Mouse (Mus musculus): Measurements from ENCODE around the gene Gtf2ird2. TPM values are rescaled to one million over a fixed set of nuclear protein-coding genes. Genes with fewer than 3 reads are reported as not detected.

The Gtf2ird2 gene
- polyA plus RNA-seq (2015; fragmentation: Nextera tagmentation; extraction: Ambion mirVana), result 8.1 and 8.3 TPM in 2 replicates

DNA sequence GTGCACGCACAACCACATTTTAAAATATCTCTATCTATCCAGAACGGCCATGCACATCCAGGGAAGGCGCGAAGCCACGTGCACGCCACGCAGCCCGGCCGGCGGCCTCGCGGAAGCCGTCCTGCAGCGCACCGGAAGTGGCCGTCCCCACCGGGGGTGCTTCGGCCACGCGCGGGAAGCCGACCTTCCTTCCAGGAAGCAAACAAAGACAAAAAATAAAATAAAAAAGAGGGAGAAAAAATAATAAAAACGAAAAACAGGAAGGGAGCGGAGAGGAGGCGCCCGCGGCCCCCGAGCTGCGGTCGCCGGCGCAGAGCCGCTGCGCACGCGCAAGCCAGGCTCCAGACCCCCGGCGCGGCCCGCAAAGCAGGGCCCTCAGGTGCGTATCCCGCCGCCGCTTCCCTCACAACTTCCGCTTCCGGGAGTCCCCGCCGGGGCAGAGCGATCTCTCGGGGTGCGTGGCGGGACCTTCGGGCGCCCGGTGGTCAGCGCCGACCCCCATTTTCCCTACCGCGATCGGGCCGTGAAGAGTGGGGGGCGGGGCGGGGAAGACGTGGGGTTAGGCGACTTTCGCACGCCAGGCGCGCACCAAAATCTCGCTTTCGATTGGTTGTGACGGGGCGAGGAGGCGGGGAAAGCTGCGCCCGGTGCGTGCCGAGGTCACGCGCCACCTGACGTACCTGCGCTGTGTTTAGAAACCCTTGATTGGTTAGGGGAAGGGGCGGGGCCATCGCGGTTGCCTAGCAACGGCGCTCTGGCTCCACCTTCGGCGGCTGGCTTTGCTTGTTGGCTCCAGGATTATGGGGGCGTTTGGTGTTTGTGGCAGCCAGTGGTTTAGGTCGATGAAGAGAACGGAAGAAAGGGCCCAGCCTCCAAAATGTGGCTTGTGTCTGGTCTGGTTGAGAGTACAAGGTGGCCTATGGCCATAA is at the start of gene Gtf2ird2:
TSS of gene Gtf2ird2 (plus strand) at position 140 of the 929 bp plus-strand sequence.
- no peaks in the 10 kb centered on the region for H3K27me3 ChIP-seq (replicated peaks)
- peak within 1 kb of the TSS; percentile 81 for H3K4me2 ChIP-seq (replicated peaks)
- peak; percentile 97 for ATAC-seq
- H3K9ac ChIP-seq, result peak within 1 kb of the TSS; percentile 79
- under 1% methylated on average over 92 of the region's 92 CpGs for WGBS
- peak within 1 kb of the TSS; percentile 95 for H3K27ac ChIP-seq
- no peaks in the 10 kb centered on the region for H3K9me3 ChIP-seq
- peaks cover 8% of the 10 kb centered on the region for H3K4me1 ChIP-seq (replicated peaks)
- peak within 1 kb of the TSS; percentile 73 for H3K4me3 ChIP-seq (replicated peaks)
- H3K36me3 ChIP-seq, result no peaks in the 10 kb centered on the region

GRCm38 (mm10) chr5:134136022-134136421 is 47.8 kb upstream of the Gtf2ird2 start:
- ATAC-seq, result no peak
- H3K9me3 ChIP-seq, result no peaks in the 10 kb centered on the region
- H3K36me3 ChIP-seq, result 0 out of 2 replicates have a peak, but pooled peaks cover 3% of the 10 kb centered on the region
- H3K4me3 ChIP-seq (replicated peaks), result no peak overlapping the region
- no peaks in the 10 kb centered on the region for H3K27me3 ChIP-seq (replicated peaks)
- 90% methylated on average over 12 of the region's 12 CpGs for WGBS
- no peak overlapping the region for H3K9ac ChIP-seq
- no peaks in the 10 kb centered on the region for H3K4me1 ChIP-seq (replicated peaks)
- no peak overlapping the region for H3K27ac ChIP-seq
- no peak overlapping the region for H3K4me2 ChIP-seq (replicated peaks)

GRCm38 (mm10) chr5:134137933-134138332 is 45.9 kb upstream of the Gtf2ird2 start:
- no peak for ATAC-seq
- Histone ChIP-seq H3K36me3 (0 out of 2 replicates have a peak, but pooled peaks cover 3% of the 10 kb centered on the region), H3K9me3 (no peaks in the 10 kb centered on the region), H3K27ac (no peak overlapping the region), H3K9ac (no peak overlapping the region), H3K4me3 (replicated peaks) (no peak overlapping the region), H3K4me1 (replicated peaks) (no peaks in the 10 kb centered on the region), H3K27me3 (replicated peaks) (no peaks in the 10 kb centered on the region), H3K4me2 (replicated peaks) (no peak overlapping the region)
- WGBS, result 86% methylated on average over 5 of the region's 5 CpGs

DNA sequence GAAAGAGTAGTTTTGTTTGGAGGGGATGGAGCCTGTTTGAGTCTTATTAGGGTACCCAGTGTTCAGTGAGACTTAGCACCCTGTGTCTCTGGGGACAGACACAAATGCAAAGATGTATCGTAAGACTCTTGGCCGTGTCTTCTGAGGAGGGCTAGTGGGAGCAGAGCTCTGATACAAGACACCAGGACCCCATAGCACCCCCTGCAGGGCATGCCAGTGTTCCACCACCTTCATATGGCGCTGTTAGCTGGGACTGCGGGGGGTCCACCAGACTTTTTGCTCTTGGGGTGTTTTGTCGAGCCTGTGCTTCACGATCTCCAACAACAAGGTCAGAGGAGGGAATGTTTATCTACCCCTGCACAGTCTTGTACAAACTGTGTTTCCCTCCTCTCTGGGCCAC is 44.4 kb upstream of the Gtf2ird2 start:
- no peak overlapping the region for H3K4me3 ChIP-seq (replicated peaks)
- no peak overlapping the region for H3K27ac ChIP-seq
- H3K9me3 ChIP-seq, result no peaks in the 10 kb centered on the region
- H3K36me3 ChIP-seq, result 0 out of 2 replicates have a peak, but pooled peaks cover 3% of the 10 kb centered on the region
- H3K27me3 ChIP-seq (replicated peaks), result no peaks in the 10 kb centered on the region
- no peak for ATAC-seq
- WGBS, result 85% methylated on average over 6 of the region's 6 CpGs
- H3K4me1 ChIP-seq (replicated peaks), result no peaks in the 10 kb centered on the region
- H3K4me2 ChIP-seq (replicated peaks), result no peak overlapping the region
- H3K9ac ChIP-seq, result no peak overlapping the region

- Histone ChIP-seq H3K4me2 (replicated peaks) (no peak overlapping the region), H3K27me3 (replicated peaks) (no peaks in the 10 kb centered on the region), H3K27ac (no peak overlapping the region), H3K36me3 (0 out of 2 replicates have a peak, but pooled peaks cover 3% of the 10 kb centered on the region), H3K4me1 (replicated peaks) (no peaks in the 10 kb centered on the region), H3K4me3 (replicated peaks) (no peak overlapping the region), H3K9me3 (no peaks in the 10 kb centered on the region), H3K9ac (no peak overlapping the region)
- ATAC-seq, result no peak
- 75% methylated on average over 7 of the region's 7 CpGs for WGBS
Observed at GRCm38 (mm10) chr5:134141236-134141635, 42.6 kb upstream of the Gtf2ird2 start.

DNA sequence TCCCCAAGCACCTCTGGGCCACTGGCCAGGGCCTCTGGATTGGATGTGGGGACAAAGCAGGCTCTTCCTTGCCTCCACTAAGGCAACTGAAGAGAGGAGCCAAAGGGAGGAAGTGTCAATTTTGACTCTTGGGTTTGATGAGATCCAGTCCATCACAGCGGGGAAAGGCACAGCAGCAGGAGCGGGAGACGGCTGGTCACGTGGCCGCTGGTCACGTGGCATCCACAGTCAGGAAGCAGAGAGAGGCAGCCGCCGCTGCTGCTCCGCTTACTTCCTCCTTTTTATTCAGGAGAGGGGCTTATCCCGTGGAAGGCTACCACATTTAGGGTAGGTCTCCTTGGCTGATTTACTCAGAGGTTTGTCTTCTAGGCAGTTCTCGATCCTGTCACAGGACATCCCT is 41.4 kb upstream of the Gtf2ird2 start:
- no peaks in the 10 kb centered on the region for H3K9me3 ChIP-seq
- no peak overlapping the region for H3K4me3 ChIP-seq (replicated peaks)
- 0 out of 2 replicates have a peak, but pooled peaks cover 3% of the 10 kb centered on the region for H3K36me3 ChIP-seq
- no peak for ATAC-seq
- no peaks in the 10 kb centered on the region for H3K4me1 ChIP-seq (replicated peaks)
- 84% methylated on average over 11 of the region's 11 CpGs for WGBS
- no peak overlapping the region for H3K27ac ChIP-seq
- H3K9ac ChIP-seq, result no peak overlapping the region
- no peaks in the 10 kb centered on the region for H3K27me3 ChIP-seq (replicated peaks)
- no peak overlapping the region for H3K4me2 ChIP-seq (replicated peaks)

DNA sequence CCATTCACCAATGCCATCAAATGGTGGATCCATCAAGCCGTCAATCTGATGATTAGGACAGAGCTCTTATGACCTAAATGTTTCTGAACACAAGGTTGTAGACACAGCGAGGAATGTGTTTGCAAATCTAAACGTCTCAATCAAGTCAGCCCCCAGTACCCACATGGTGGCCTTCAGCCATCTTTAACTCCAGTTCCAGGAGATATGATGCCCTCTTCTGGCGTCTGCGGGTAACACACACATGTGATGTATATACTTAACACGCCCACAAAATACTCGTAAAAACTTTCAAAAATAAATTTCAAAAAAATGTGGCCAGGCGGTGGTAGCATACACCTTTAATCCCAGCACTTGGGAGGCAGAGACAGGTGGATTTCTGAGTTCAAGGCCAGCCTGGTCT is 38.8 kb upstream of the Gtf2ird2 start:
- 93% methylated on average over 8 of the region's 8 CpGs for WGBS
- Histone ChIP-seq H3K36me3 (0 out of 2 replicates have a peak, but pooled peaks cover 3% of the 10 kb centered on the region), H3K9me3 (no peaks in the 10 kb centered on the region), H3K4me1 (replicated peaks) (no peaks in the 10 kb centered on the region), H3K27ac (no peak overlapping the region), H3K9ac (no peak overlapping the region), H3K4me2 (replicated peaks) (no peak overlapping the region), H3K27me3 (replicated peaks) (no peaks in the 10 kb centered on the region), H3K4me3 (replicated peaks) (no peak overlapping the region)
- no peak for ATAC-seq

DNA sequence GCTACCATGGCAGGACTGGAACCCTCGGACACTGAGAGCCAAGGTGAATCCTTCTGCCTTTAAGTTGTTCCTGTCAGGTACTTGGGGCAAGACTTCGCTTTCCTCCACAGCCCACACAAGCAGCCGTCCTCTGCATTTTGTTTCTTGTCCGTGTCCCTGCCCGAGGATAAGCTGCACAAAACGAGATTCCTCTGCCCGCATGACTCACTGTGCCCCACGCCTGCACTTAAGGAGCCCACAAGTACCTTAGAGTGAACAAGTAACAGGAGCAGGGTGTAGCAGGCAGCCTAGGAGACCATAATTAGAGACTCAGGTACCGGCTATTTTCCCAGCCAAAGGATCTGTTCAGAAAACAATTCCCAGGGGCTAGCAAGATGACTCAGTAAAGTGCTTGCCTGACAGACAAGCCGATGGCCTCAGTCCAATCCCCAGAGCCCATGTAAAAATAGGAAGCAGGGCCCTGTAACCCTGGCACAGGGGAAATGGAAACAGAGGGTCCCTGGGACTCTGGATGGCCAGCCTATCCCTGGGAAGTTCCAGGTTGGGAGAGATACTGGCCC is 36.5 kb upstream of the Gtf2ird2 start:
- H3K27me3 ChIP-seq (replicated peaks), result no peaks in the 10 kb centered on the region
- no peak overlapping the region for H3K4me3 ChIP-seq (replicated peaks)
- ATAC-seq, result no peak
- peaks cover 15% of the 10 kb centered on the region; the same call in 1 of the 2 replicates for H3K36me3 ChIP-seq
- WGBS, result 88% methylated on average over 10 of the region's 10 CpGs
- no peaks in the 10 kb centered on the region for H3K9me3 ChIP-seq
- H3K9ac ChIP-seq, result no peak overlapping the region
- no peak overlapping the region for H3K4me2 ChIP-seq (replicated peaks)
- H3K4me1 ChIP-seq (replicated peaks), result no peaks in the 10 kb centered on the region
- H3K27ac ChIP-seq, result no peak overlapping the region

DNA sequence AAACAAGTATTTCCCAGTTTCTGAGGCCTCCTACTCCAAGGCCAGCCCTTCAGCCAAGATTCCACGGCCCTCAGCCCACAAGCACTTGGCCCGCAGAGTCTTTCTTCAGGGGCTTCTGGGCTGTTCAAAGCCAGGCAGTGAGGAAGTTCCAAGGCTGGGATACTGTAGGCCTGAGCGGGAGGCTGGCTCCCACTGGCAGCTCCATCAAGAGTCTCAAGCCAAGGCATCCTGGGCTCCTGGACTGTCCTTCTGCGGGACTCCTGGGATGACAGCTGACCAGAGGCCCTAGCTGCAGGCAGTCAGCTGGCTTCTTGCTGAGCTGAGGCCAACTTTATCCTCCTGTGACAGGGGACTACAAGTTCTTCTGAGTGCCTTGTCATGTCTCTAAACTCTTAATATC is 35.7 kb upstream of the Gtf2ird2 start:
- Histone ChIP-seq H3K9me3 (no peaks in the 10 kb centered on the region), H3K27ac (no peak overlapping the region), H3K4me2 (replicated peaks) (no peak overlapping the region), H3K4me1 (replicated peaks) (no peaks in the 10 kb centered on the region), H3K4me3 (replicated peaks) (no peak overlapping the region), H3K9ac (no peak overlapping the region), H3K27me3 (replicated peaks) (no peaks in the 10 kb centered on the region), H3K36me3 (peaks cover 17% of the 10 kb centered on the region; the same call in 1 of the 2 replicates)
- WGBS, result 92% methylated on average over 4 of the region's 4 CpGs
- no peak for ATAC-seq

GRCm38 (mm10) chr5:134151895-134152294 is 31.9 kb upstream of the Gtf2ird2 start:
- no peak overlapping the region for H3K9ac ChIP-seq
- H3K27ac ChIP-seq, result no peak overlapping the region
- no peak overlapping the region for H3K4me3 ChIP-seq (replicated peaks)
- H3K27me3 ChIP-seq (replicated peaks), result no peaks in the 10 kb centered on the region
- WGBS, result 82% methylated on average over 11 of the region's 11 CpGs
- no peaks in the 10 kb centered on the region for H3K9me3 ChIP-seq
- no peak for ATAC-seq
- H3K36me3 ChIP-seq, result peaks cover 33% of the 10 kb centered on the region
- H3K4me2 ChIP-seq (replicated peaks), result no peak overlapping the region
- no peaks in the 10 kb centered on the region for H3K4me1 ChIP-seq (replicated peaks)

DNA sequence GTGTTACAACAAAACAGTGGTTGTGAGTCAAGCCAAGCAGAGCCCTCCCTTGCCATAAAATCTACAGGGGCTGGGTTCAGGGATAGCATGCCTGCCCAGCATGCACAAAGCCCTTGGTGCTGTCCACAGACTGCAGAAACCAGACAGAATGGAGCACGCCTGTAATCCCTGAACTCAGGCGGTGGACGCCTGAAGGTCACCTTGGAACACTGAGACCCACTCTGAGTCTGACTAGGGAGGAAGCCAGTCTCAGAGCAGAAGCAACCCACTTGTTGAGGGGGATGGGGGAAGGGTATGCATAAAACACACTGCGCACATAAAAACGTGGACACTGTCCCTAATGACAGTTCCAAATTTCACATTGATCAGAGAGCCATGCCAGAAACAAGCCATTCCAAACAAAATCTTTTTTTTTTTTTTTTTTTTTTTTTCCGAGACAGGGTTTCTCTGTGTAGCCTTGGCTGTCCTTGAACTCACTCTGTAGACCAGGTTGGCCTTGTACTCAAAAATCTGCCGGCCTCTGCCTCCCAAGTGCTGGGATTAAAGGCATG is 27.8 kb upstream of the Gtf2ird2 start:
- no peak overlapping the region for H3K27ac ChIP-seq

GRCm38 (mm10) chr5:134164688-134165087 is 19.1 kb upstream of the Gtf2ird2 start:
- H3K27ac ChIP-seq, result no peak overlapping the region

More for the DNA sequence above, 27.8 kb upstream of the Gtf2ird2 start:
- no peak overlapping the region for H3K4me3 ChIP-seq (replicated peaks)
- H3K27me3 ChIP-seq (replicated peaks), result no peaks in the 10 kb centered on the region
- no peaks in the 10 kb centered on the region for H3K4me1 ChIP-seq (replicated peaks)
- ATAC-seq, result no peak
- H3K4me2 ChIP-seq (replicated peaks), result no peak overlapping the region
- H3K9me3 ChIP-seq, result no peaks in the 10 kb centered on the region
- 88% methylated on average over 7 of the region's 7 CpGs for WGBS
- H3K36me3 ChIP-seq, result peaks cover 35% of the 10 kb centered on the region
- no peak overlapping the region for H3K9ac ChIP-seq

More at GRCm38 (mm10) chr5:134164688-134165087, 19.1 kb upstream of the Gtf2ird2 start:
- H3K9ac ChIP-seq, result no peak overlapping the region
- no peaks in the 10 kb centered on the region for H3K27me3 ChIP-seq (replicated peaks)
- H3K4me3 ChIP-seq (replicated peaks), result no peak overlapping the region
- H3K4me1 ChIP-seq (replicated peaks), result no peaks in the 10 kb centered on the region
- 0 out of 2 replicates have a peak, but pooled peaks have one; percentile 37 for ATAC-seq
- 66% methylated on average over 5 of the region's 5 CpGs for WGBS
- H3K4me2 ChIP-seq (replicated peaks), result no peak overlapping the region
- peaks cover 4% of the 10 kb centered on the region; the same call in 1 of the 2 replicates for H3K36me3 ChIP-seq
- no peaks in the 10 kb centered on the region for H3K9me3 ChIP-seq
